Mouse (Mus musculus) spleen, adult 2 months (tissue): ENCODE measurements around the gene Arhgef10l. TPM values are rescaled to one million over a fixed set of nuclear protein-coding genes. Genes with fewer than 3 reads are reported as not detected.

Experiments
- DNase-seq, 2 experiments: peaks; one replicate each; pipeline versions ENCODE4 v3.0.0 to v3.0.0-alpha.2; 2012 to 2021; ENCODE audit warnings: low spot score in 2 of 2, low read depth in 1 of 2
- H3K27ac ChIP-seq: fragments of 200-500 bp; 2 replicates; pipeline ENCODE4 v1.5.1; 2012; ENCODE audit warnings: low read length, inconsistent platforms; ENCODE audit not compliant: insufficient read depth
- H3K27me3 ChIP-seq: fragments of 200-500 bp; 2 replicates; pipeline ENCODE4 v1.6.1; 2012; ENCODE audit warnings: mild to moderate bottlenecking, moderate library complexity, low read length, inconsistent platforms; ENCODE audit not compliant: control insufficient read depth, insufficient read depth
- H3K36me3 ChIP-seq: fragments of 200-500 bp; 2 replicates; pipeline ENCODE4 v1.6.1; 2012; ENCODE audit warnings: mild to moderate bottlenecking, low read length, inconsistent platforms; ENCODE audit not compliant: control insufficient read depth, insufficient read depth
- H3K4me1 ChIP-seq: fragments of 200-500 bp; 2 replicates; pipeline ENCODE4 v1.6.1; 2011; ENCODE audit warnings: inconsistent platforms; ENCODE audit not compliant: control insufficient read depth, insufficient read depth, insufficient read length
- H3K4me3 ChIP-seq: fragments of 200-500 bp; 2 replicates; pipeline ENCODE4 v1.5.1; 2011; ENCODE audit warnings: mild to moderate bottlenecking, inconsistent platforms; ENCODE audit not compliant: insufficient read depth, insufficient read length; ENCODE audit errors: extremely low read depth
- CTCF ChIP-seq: fragments of 200-500 bp; IDR thresholded peaks from 2 replicates; pipeline ENCODE4 v1.5.1; 2011; ENCODE audit warnings: mild to moderate bottlenecking, inconsistent platforms; ENCODE audit not compliant: insufficient read depth, insufficient read length, insufficient replicate concordance; ENCODE audit errors: extremely low read depth
- POLR2A ChIP-seq: fragments of 200-500 bp; IDR thresholded peaks from 2 replicates; pipeline ENCODE4 v1.6.1; 2011; ENCODE audit warnings: low read depth, low read length, inconsistent platforms
- WGBS: fragments of 180-500 bp; shearing (Covaris S2); methylation state at CpG from one replicate; pipeline ENCODE4 v1.1.7; 2018; 5-methylcytosine and 5-hydroxymethylcytosine counted together
- polyA plus RNA-seq: library from polyadenylated mRNA; depleted of rRNA; stranded (reverse); fragments of >200 nt; gene quantifications from 2 replicates; pipeline ENCODE4 v1.2.3, GENCODE M21; 2012

The Arhgef10l gene
- polyA plus RNA-seq, 1 experiment, result 7.9 TPM

DNA sequence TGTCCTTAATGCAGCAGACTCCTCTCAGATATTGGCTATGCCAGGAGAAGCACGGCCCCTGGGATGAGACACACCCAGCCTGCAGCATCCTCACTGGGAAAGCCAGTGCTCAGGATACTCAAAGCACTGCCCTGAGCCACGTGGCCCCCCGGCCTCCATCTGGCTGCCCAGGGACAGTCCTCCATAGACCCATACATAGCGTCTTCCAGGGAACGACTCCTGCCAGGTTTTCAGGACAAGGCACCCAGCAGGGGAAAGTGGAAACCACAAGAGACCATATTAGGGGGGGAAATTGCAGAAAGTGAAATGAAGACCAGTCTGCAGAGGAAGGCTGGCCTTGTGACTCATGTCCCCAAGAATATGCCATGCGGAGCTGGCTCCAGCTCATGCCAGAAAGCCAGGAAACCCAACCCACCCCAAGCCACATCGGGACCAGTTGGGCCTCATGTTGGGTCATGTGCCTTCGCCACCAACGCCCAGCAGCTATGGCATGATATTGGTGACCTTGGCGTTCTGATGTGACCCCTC is 30.9 kb downstream of the Arhgef10l start:
- H3K4me3 ChIP-seq, result no peak overlapping the region
- H3K4me1 ChIP-seq, result no peaks in the 10 kb centered on the region
- TF ChIP-seq CTCF, result no peak
- TF ChIP-seq POLR2A, result no peak
- WGBS, result 83% methylated on average over 10 of the region's 10 CpGs
- H3K27ac ChIP-seq, result no peak overlapping the region
- no peaks in the 10 kb centered on the region for H3K27me3 ChIP-seq
- no peak for DNase-seq
- no peaks in the 10 kb centered on the region for H3K36me3 ChIP-seq

DNA sequence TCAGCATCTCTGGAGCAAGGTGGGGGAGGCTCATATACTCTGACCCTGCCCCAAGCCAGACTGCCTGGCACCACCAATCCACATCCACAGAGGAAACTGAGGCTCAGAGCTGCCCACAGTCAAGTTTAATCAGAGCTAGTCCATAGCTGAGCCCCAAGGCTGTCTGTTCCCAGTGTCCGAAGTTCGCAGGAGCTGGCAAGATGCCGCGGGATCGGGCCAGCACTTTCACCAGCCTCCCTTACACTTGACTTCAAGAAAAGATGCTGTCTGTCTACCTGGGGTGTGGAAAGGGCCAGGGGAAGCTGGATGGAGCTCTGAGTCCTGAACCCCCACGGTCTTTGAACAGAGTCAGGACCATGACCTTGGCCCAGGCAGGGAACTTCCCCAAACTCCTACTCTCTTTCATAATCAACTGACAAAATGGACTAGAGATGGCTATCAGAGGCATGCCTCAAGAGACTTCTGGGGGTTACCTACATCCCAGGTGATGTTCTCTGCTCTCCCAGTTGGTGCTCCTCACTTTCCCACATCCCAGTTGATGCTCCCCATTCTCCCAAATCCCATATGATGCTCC is 34.4 kb downstream of the Arhgef10l start:
- H3K27me3 ChIP-seq, result no peaks in the 10 kb centered on the region
- no peak overlapping the region for H3K4me3 ChIP-seq
- TF ChIP-seq POLR2A (no peak), CTCF (no peak)
- peak overlapping the region; percentile 37; the same call in 1 of the 2 replicates for H3K27ac ChIP-seq
- H3K36me3 ChIP-seq, result no peaks in the 10 kb centered on the region
- H3K4me1 ChIP-seq, result no peaks in the 10 kb centered on the region
- WGBS, result 82% methylated on average over 6 of the region's 6 CpGs
- no peak for DNase-seq

DNA sequence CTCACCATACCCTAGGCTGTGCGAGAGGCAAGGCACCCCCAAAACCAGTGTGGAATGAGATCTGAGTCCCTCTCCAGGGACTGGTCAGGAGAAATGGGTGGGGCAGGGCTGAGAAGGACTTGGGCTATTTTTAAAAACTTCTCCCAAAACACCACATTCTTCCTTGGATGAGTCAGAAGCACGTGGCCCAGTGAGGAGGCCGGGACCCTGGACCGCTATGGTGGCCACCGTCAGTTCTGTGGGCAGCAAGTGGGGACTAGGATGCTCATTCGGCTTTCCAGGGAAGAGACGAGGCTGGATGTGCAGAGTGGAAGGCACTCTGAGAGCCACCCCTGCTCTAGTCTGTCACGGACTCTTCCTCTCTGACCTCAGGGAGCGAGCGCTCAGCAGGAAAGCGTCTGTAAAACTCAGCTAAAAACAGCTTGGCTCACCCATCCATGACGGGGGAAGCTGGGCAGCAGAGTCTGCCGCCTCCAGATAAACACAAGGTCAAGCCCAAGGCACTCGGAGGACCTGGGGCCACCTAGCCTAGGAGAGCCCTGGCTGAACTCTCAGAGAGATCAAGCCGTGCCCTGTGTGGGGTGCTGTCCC is 35.1 kb downstream of the Arhgef10l start:
- Histone ChIP-seq H3K4me1 (no peaks in the 10 kb centered on the region), H3K27me3 (no peaks in the 10 kb centered on the region), H3K27ac (peak overlapping the region; percentile 61), H3K4me3 (no peak overlapping the region), H3K36me3 (no peaks in the 10 kb centered on the region)
- no peak for TF ChIP-seq CTCF
- TF ChIP-seq POLR2A, result no peak
- DNase-seq, result no peak
- WGBS, result 49% methylated on average over 15 of the region's 15 CpGs

DNA sequence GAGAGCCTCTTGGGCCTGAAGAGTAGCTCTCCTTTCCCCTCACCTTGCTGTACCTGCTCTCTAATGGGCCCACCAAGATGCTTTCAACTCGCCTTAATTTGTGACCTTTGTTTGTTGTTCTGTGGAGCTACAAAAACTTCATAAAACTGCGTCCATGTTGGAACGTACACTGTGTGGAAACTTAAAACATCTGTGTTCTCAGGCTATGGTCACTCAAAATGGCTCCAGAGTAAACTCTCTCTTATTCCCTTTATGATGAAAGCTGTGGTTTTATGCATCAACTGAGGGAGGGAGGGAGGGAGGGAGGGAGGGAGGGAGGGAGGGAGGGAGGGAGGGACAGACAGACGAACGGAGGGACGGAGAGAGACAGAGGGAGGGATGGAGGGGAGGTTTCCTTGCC is 35.7 kb downstream of the Arhgef10l start:
- TF ChIP-seq CTCF, result no peak
- TF ChIP-seq POLR2A, result no peak
- H3K27ac ChIP-seq, result peak overlapping the region; percentile 61; the same call in 1 of the 2 replicates
- 51% methylated on average over 6 of the region's 6 CpGs for WGBS
- no peaks in the 10 kb centered on the region for H3K36me3 ChIP-seq
- H3K4me3 ChIP-seq, result no peak overlapping the region
- no peaks in the 10 kb centered on the region for H3K27me3 ChIP-seq
- H3K4me1 ChIP-seq, result no peaks in the 10 kb centered on the region
- DNase-seq, result no peak

DNA sequence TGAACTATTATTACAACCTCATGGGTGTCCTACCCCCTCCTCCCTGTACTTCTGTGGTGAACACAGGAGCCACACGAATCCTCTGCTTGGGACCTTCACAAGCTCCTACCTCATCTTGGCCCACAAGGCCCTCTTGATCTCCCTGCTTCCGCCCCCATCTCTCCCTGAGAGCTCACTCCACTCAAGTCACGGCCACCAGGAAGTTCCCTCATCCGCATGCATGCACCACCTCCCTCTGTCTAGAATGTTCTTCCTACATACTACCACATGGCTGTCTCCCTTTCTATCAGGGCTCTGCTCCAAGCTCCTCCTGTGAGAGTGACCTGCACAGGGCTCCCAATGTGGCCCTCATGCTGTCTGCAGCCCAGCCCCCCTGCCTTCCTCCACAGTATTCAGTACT is 36.8 kb downstream of the Arhgef10l start:
- H3K4me1 ChIP-seq, result no peaks in the 10 kb centered on the region
- DNase-seq, result no peak
- TF ChIP-seq POLR2A (no peak), CTCF (no peak)
- no peak overlapping the region for H3K4me3 ChIP-seq
- H3K36me3 ChIP-seq, result no peaks in the 10 kb centered on the region
- H3K27me3 ChIP-seq, result no peaks in the 10 kb centered on the region
- no peak overlapping the region for H3K27ac ChIP-seq
- WGBS, result 70% methylated on average over 4 of the region's 4 CpGs

DNA sequence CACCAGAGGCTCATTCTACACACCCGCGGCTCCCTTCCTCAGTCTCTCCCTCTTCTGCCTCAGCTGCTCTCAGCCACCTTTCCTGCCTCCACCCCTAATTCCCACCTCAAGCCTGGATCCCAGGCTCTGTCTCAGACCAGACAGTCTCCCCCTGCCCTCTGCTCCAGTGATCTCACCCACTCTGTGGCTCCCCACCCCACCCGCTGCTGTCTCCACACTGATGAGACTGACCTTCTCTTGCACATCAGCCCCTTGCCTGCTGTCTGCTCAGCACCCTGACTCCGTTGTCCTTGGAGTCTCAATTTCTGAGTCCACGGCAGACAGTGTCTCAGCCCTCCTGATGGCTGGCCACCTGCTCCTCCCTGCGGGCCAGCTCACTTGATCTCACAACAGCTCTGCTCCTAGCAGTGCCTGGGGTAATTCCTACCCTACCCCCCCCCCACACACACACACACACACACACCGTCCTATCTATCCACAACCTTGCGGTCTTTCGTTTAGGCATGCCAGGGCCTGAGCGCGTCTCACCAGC is 37.3 kb downstream of the Arhgef10l start:
- H3K4me1 ChIP-seq, result no peaks in the 10 kb centered on the region
- H3K36me3 ChIP-seq, result no peaks in the 10 kb centered on the region
- H3K4me3 ChIP-seq, result no peak overlapping the region
- H3K27me3 ChIP-seq, result no peaks in the 10 kb centered on the region
- no peak for DNase-seq
- H3K27ac ChIP-seq, result no peak overlapping the region
- TF ChIP-seq POLR2A (no peak), CTCF (no peak)
- WGBS, result 89% methylated on average over 11 of the region's 11 CpGs

DNA sequence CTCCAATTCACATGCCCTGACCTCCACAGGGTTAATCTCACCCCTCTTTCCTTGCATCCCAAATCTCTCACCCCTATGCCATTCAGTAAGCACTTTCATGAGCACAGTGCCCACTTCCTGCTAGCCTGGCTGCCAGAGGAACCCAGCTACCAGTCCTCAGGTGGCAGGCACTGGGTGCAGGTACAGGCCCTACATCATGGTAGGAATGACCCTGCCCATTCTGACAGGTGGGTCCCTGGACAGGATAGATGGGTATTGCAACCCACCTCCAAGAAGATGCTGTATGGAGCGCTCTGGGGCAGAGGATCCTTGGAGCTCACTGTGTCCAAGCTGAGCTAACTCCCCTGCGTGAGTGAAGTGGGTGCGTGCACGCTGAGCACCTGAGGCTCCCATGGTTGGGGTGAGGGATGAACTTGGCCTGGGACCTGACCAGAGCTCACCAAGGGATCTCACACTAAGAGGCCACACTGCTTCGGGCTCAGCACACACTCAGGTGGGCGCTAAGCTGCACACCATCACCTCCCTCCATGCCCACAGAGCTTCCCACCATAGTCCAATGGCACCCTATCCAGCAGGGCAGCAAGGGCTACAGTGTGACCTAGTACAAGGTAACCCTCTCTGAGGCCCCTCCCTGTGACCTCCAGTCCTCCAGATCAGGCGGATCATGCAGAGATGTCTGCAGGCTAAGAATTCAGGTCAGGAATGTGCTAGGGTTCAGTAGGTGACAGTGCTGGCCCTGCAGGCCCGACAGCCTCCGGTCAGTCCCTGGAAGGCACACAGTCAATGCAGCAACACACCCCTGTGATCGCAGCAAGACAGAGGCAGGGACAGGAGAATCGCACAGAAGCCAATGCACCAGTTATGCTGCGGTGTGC is 39.9 kb downstream of the Arhgef10l start:
- DNase-seq, result no peak
- Histone ChIP-seq H3K4me3 (no peak overlapping the region), H3K36me3 (no peaks in the 10 kb centered on the region), H3K27ac (no peak overlapping the region), H3K27me3 (no peaks in the 10 kb centered on the region), H3K4me1 (no peaks in the 10 kb centered on the region)
- TF ChIP-seq POLR2A, result no peak
- no peak for TF ChIP-seq CTCF
- 94% methylated on average over 12 of the region's 12 CpGs for WGBS
